Mouse (Mus musculus) kidney, adult 9 months (tissue): ENCODE measurements around the gene Pdzrn3.
A peak's percentile ranks its signal among the peaks of the same experiment; 100 is the strongest.

Experiments
- DNase-seq: peaks from one replicate; pipeline ENCODE4 v3.0.0; 2022

Pdzrn3 gene

DNA sequence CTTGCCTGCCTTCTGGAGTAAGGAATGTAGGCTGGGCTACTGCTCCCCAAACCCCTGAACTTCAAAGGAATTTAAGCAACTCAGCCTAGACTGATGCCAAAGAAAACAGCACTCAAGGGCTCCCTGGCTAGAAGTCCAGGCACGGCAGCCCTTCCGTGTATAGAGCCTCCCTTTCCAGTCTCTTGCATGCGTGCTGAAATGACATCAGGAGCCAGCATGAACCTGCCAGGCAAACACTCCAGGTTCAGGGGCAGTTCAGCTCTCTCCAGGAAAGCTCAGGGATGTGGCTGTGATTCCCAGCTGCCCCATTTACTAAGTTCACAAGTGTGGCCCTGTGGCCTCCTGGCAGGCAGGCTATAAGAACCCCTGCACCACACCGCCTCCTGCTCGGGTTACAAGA lies 126.5 kb downstream of the Pdzrn3 start:
- no peak for DNase-seq

- DNase-seq, result no peak
Measured at GRCm38 (mm10) chr6:101246137-101246536, 131.6 kb downstream of the Pdzrn3 start.

DNA sequence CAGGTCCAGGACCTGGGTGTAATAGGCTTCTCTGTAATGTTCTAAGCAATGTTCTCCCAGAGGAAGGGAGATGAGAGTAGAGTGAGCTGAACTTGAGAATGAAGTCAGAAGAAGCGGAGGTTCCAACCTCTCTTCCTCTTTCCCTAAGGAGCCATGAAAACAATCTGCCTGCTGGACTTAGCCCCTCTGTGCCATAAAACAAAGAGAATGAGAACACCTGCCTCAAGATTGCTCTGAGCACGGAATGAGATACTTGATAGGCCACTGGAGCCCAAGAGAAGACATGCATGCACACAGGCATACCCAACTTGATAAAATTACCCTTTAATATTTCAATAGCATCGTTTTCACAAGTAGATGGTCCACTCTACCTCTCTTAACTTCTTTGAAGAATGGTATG lies 133.3 kb downstream of the Pdzrn3 start:
- no peak for DNase-seq

- DNase-seq, result no peak
Measured at GRCm38 (mm10) chr6:101243189-101243815, 134.4 kb downstream of the Pdzrn3 start.

DNA sequence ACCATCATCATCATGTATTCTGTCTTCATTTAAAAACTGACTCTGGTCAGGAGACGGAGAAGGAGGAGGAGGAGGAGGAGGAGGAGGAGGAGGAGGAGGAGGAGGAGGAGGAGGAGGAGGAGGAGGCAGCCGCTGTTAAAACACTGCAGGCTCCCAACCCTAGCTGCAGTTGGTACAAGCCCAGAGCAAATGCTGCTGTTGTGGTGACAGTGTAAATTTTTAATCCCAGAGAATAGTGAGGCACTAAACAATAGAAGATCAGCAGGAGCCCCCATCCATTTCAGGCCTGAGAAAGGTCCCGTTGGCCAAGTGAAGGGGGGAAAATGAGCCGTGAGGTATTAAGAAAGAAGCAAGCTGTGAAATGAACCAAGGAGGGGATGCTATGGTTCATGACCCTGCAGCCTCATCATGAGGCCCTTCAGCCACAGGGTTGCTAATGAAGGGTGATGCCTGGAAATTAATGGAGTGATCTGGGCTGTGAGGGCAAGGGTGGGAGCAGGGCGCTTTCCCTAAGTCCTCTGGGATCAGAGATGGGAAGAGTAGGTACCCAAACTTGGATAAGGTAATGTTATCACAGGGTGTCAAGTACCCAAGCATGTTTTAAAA lies 141.0 kb downstream of the Pdzrn3 start:
- DNase-seq, result no peak

- no peak for DNase-seq
Measured at GRCm38 (mm10) chr6:101236230-101236629, 141.5 kb downstream of the Pdzrn3 start.

GRCm38 (mm10) chr6:101234349-101234748 lies 143.3 kb downstream of the Pdzrn3 start:
- no peak for DNase-seq

DNA sequence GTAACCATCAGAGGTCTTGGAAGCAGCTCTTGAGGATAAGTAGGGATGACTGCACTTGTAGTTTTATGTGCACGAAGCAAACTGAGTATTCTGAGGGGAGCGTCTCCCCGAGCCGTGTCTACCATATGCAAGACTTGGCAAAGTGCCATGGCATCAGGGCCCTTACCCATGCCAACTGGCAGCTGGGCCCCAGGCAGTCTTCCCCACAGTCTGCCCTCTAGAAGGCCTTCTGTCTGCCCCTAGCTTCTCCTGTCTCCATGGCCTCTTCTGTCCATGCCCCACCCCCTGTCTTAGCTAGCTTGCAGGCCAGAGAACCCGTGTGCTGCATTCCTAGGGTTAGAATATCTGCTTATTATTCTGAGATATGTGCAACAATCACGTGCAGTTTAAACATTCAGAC lies 144.0 kb downstream of the Pdzrn3 start:
- DNase-seq, result no peak

GRCm38 (mm10) chr6:101227294-101227855 lies 150.3 kb downstream of the Pdzrn3 start:
- no peak for DNase-seq

- DNase-seq, result no peak
Measured at GRCm38 (mm10) chr6:101220307-101220706, 157.4 kb downstream of the Pdzrn3 start.

GRCm38 (mm10) chr6:101219004-101219403 lies 158.7 kb downstream of the Pdzrn3 start:
- no peak for DNase-seq

- DNase-seq, result no peak
Measured at GRCm38 (mm10) chr6:101218197-101218596, 159.5 kb downstream of the Pdzrn3 start.

- DNase-seq, result no peak
Measured at GRCm38 (mm10) chr6:101217756-101218155, 159.9 kb downstream of the Pdzrn3 start.

GRCm38 (mm10) chr6:101215436-101215791 lies 162.3 kb downstream of the Pdzrn3 start:
- DNase-seq, result no peak

DNA sequence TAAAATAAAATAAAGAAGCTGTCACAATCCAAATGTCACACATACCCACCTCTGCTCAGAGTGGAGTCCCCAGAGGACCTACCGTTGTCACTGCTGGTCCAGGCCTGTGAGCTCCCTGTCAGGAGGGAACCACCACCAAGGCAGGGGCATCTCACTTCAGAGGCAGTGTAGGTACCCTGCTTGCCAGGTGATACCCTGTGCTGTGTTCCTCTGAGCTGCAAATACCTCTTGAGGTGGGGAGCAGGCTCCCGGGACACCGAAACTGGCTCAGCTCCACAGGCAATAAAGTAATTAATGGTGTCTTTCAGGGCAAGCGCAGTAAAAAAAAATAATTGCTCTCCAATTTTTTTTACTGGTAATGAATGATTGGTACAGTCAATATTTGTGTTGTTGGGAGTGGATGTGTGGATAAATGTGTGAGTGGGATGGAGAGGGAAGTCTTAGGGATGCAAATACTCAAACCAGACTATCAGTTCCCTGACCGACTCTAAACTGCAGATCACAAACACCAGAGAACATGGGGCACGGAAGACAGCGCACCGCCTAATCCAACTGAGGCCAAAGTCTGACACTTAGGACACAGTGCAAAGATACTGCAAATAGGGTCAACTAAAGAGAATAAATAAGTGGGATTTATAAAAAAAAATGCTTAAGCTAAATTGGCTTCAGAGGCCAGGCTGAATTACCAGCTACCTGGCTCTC lies 162.8 kb downstream of the Pdzrn3 start:
- DNase-seq, result peak; percentile 11

GRCm38 (mm10) chr6:101213066-101213465 lies 164.6 kb downstream of the Pdzrn3 start:
- DNase-seq, result no peak

DNA sequence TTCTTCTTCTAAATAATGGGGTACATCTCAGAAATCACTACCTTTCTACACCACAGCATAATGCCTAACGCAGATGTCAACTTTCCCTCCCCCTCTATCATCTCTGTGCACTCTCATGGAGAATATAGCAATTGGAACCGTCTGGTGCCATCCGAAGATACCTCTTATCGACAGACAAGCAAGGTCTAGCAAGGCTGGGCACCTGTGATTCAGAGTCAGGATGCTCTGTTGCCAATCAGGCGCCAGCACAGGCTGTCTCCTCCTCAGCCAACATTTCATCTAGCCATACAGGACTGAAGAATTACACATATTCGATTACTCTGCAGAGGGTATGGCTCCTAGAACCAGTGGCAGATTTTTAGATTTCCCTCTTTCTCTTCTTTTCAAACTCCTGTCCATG lies 165.6 kb downstream of the Pdzrn3 start:
- no peak for DNase-seq

DNA sequence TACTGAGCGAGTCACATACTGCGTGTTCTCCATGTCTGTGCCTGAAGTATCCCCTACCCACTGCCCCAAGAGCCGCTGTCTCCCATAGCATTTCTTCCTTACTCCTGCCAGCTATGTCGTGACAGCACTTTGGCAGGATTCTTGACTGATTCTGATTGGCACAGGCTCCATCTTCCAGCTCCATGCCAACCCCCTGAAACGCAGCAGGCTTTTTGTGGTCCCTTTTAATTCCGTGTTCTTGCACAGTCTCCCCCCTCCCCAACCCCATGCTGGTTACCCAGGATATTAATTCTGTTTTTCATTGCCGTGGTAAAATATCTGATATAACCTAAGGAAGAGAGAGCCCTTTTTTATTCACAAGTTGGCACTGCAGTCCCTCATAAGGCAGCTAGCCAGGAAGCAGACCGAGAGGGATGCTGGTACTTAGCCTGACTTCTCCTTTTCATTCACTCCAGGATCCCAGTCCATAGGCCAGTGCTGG lies 166.3 kb downstream of the Pdzrn3 start:
- DNase-seq, result no peak

DNA sequence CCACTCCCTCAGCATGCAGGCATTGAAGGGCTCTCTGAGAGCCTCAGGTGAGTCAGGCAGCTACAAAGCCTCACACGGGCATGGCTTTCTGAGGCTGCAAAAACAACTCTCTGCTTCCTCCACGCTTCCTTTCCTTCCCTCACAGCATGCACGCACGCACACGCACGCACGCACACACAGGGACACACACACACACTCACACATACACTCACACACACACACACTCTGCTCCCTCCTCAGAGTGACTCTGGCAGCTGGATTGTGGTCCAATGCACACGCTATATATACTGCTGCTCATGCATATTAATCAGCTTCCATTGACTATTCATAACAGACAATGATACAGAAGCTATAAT lies 178.8 kb downstream of the Pdzrn3 start:
- DNase-seq, result no peak

DNA sequence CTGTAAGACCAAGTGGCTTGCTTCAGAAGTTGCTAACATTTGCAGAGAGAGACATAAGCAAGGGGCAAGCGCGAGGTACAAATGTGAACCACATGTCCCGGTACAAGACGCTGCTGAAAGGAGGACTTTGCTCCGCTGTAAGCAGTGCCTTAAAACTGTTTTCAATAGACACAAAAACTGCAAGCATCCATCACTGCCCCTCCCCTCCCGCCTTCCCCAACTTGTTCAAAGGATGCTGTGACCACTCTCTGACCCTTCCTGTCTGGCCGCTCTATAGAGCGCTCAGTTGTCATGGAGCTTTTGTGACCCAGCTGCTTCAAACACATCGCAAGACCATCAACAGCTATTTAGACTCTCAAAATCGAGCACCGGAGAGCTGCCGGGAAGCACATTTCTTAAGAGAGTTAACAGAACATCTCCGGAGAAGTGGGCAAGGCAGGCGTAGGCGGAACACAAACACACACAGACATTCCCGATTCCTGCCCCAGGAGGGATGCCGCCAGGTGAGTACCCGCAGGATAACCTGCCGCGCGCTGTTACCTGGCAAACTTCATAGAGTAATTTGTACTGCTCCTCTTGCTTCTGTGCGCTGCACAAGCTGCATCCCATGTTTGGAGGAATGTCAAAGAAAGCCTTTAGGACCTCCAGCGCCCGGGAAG lies 179.3 kb downstream of the Pdzrn3 start:
- peak; percentile 12 for DNase-seq

DNA sequence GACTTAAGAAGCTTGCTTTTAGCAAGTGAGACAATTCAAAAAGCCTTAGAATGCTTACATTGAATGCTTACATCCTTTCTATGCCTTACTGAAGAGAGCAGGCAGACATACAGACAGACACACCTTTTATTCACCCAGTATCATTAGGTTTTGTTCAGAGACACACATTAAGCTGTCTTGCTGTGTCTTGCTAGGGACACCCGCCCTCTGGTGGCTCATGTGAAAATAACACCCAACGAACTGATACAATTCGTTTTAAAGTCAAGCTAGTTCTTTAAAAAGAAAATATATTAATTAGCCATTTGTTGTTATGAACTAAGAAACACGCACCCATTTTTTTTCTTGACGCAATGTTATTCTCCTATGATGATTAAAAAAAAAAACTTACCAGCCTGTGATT lies 180.1 kb downstream of the Pdzrn3 start:
- DNase-seq, result peak; percentile 77

DNA sequence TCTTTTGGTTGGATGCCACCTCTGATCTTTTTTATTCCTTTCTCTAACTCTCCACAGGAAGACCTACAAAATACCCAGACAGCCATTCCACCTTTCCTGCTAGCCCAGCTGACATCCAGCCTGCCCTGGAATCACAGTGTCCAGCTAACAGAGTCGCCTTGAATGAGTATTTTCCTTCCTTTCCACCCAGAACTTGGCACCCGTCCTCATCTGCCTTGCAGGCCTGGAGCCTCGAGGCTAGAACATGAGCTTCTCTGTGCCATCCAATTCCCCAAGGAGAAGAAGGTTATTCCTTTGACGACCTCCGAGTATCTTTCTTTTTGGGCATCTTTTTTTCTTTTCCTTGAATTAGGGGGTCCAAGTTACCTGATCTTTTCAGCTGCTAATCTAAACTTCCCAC lies 181.8 kb downstream of the Pdzrn3 start:
- DNase-seq, result no peak

- DNase-seq, result no peak
Measured at GRCm38 (mm10) chr6:101194386-101194925, 183.2 kb downstream of the Pdzrn3 start.
